Mouse (Mus musculus) CH12.LX (cell line): ENCODE results near the gene E130114P18Rik. TPM values are rescaled to one million over a fixed set of nuclear protein-coding genes. Genes with fewer than 3 reads are reported as not detected.

Experiments used
- DNase-seq: peaks from one replicate; pipeline ENCODE4 v3.0.0-alpha.2; 2013; ENCODE audit errors: extremely low read depth
- H3K27ac ChIP-seq: 2 replicates; pipeline ENCODE4 v1.5.1; 2012; ENCODE audit warnings: low read depth, mild to moderate bottlenecking, control low read depth, moderate library complexity; ENCODE audit not compliant: insufficient read depth
- H3K27me3 ChIP-seq: replicated peaks from 2 replicates; pipeline ENCODE3; 2012; ENCODE audit warnings: inconsistent platforms
- H3K36me3 ChIP-seq, 2 experiments: replicated peaks in 1 of 2; 2 replicates each; pipeline versions ENCODE3 to v1.6.1; 2012; ENCODE audit warnings: inconsistent platforms in 1 of 2, low read length in 1 of 2, mild to moderate bottlenecking in 1 of 2, mixed read lengths in 1 of 2, moderate library complexity in 1 of 2; ENCODE audit not compliant: control insufficient read depth in 1 of 2, insufficient read depth in 1 of 2
- H3K4me1 ChIP-seq, 2 experiments: 2 replicates each; pipeline ENCODE4 v1.6.1; 2012; ENCODE audit warnings: inconsistent platforms in 1 of 2, moderate library complexity in 1 of 2; ENCODE audit not compliant: insufficient read depth in 2 of 2, control insufficient read depth in 1 of 2
- H3K4me2 ChIP-seq: 2 replicates; pipeline ENCODE4 v1.6.1; 2012; ENCODE audit warnings: low read depth, mild to moderate bottlenecking, control low read depth; ENCODE audit not compliant: poor library complexity, insufficient read depth, severe bottlenecking
- H3K4me3 ChIP-seq, 3 experiments: fragments of 150-350 bp in 1 of 3; sonication (generic) in 1 of 3; replicated peaks in 1 of 3; 2 replicates each; pipeline versions ENCODE3 to v1.5.1; 2011 to 2012; ENCODE audit warnings: low read depth in 2 of 3, low read length in 2 of 3, mild to moderate bottlenecking in 2 of 3, moderate library complexity in 2 of 3, control low read depth in 1 of 3, improper control_type of control experiment in 1 of 3, inconsistent platforms in 1 of 3, mixed read lengths in 1 of 3; ENCODE audit not compliant: poor library complexity in 1 of 3
- H3K79me2 ChIP-seq: replicated peaks from 2 replicates; pipeline ENCODE4 v1.6.1; 2012; ENCODE audit warnings: mild to moderate bottlenecking, moderate library complexity; ENCODE audit not compliant: control insufficient read depth, poor library complexity, insufficient read depth, severe bottlenecking; ENCODE audit errors: extremely low read depth
- H3K9ac ChIP-seq: 2 replicates; pipeline ENCODE4 v1.6.1; 2012; ENCODE audit warnings: low read depth, mild to moderate bottlenecking, control low read depth, moderate library complexity; ENCODE audit not compliant: insufficient read depth
- H3K9me3 ChIP-seq: replicated peaks from 2 replicates; pipeline ENCODE3; 2012; ENCODE audit warnings: low read length, inconsistent platforms, mixed read lengths
- BHLHE40 ChIP-seq: IDR thresholded peaks from 2 replicates; pipeline ENCODE4 v1.6.1; 2011; ENCODE audit warnings: mild to moderate bottlenecking, low read depth, low read length, improper control_type of control experiment
- CHD1 ChIP-seq: IDR thresholded peaks from 2 replicates; pipeline ENCODE4 v1.6.1; 2012; ENCODE audit warnings: low read depth, low read length, improper control_type of control experiment, inconsistent platforms
- CHD2 ChIP-seq: IDR thresholded peaks from 2 replicates; pipeline ENCODE4 v1.6.1; 2011; ENCODE audit warnings: low read length, improper control_type of control experiment
- CTCF ChIP-seq, 2 experiments: IDR thresholded peaks in 1 of 2; conservative IDR thresholded peaks in 1 of 2; 2 replicates each; pipeline ENCODE4 v1.5.1; 2011 to 2012; ENCODE audit warnings: low read depth in 2 of 2, low read length in 2 of 2, improper control_type of control experiment in 1 of 2, inconsistent platforms in 1 of 2, mild to moderate bottlenecking in 1 of 2, moderate library complexity in 1 of 2
- E2F4 ChIP-seq: IDR thresholded peaks from 2 replicates; pipeline ENCODE4 v1.6.1; 2011; ENCODE audit warnings: low read depth, low read length, improper control_type of control experiment; ENCODE audit not compliant: insufficient replicate concordance
- EP300 ChIP-seq: IDR thresholded peaks from 2 replicates; pipeline ENCODE4 v1.6.1; 2011; ENCODE audit warnings: low read length, improper control_type of control experiment
- ETS1 ChIP-seq: conservative IDR thresholded peaks from 2 replicates; pipeline ENCODE4 v1.6.1; 2012; ENCODE audit warnings: low read depth, mild to moderate bottlenecking, inconsistent platforms, low read length, improper control_type of control experiment, moderate library complexity
- GABPA ChIP-seq: IDR thresholded peaks from 2 replicates; pipeline ENCODE4 v1.6.1; 2012; ENCODE audit warnings: low read depth, low read length, improper control_type of control experiment, inconsistent platforms; ENCODE audit not compliant: insufficient replicate concordance
- IRF4 ChIP-seq: IDR thresholded peaks from 2 replicates; pipeline ENCODE4 v1.6.1; 2014; ENCODE audit warnings: low read depth, mild to moderate bottlenecking, inconsistent platforms, low read length, improper control_type of control experiment
- JUN ChIP-seq: IDR thresholded peaks from 2 replicates; pipeline ENCODE4 v1.6.1; 2011; ENCODE audit warnings: low read depth, mild to moderate bottlenecking, low read length, improper control_type of control experiment, moderate library complexity; ENCODE audit not compliant: insufficient read depth
- JUND ChIP-seq: conservative IDR thresholded peaks from 2 replicates; pipeline ENCODE4 v1.6.1; 2011; ENCODE audit warnings: low read depth, low read length, improper control_type of control experiment
- KAT2A ChIP-seq: IDR thresholded peaks from 2 replicates; pipeline ENCODE4 v1.6.1; 2012; ENCODE audit warnings: low read length, improper control_type of control experiment, inconsistent platforms; ENCODE audit not compliant: insufficient replicate concordance
- MAFK ChIP-seq: IDR thresholded peaks from 2 replicates; pipeline ENCODE4 v1.6.1; 2011; ENCODE audit warnings: low read length, improper control_type of control experiment; ENCODE audit not compliant: insufficient replicate concordance
- MAX ChIP-seq: IDR thresholded peaks from 2 replicates; pipeline ENCODE4 v1.6.1; 2011; ENCODE audit warnings: low read length, improper control_type of control experiment
- MEF2A ChIP-seq: IDR thresholded peaks from 2 replicates; pipeline ENCODE4 v1.6.1; 2014; ENCODE audit warnings: low read depth, mild to moderate bottlenecking, inconsistent platforms, low read length, improper control_type of control experiment, borderline replicate concordance
- NELFE ChIP-seq: IDR thresholded peaks from 2 replicates; pipeline ENCODE4 v1.6.1; 2011; ENCODE audit warnings: low read depth, low read length, improper control_type of control experiment
- PAX5 ChIP-seq: IDR thresholded peaks from 2 replicates; pipeline ENCODE4 v1.6.1; 2012; ENCODE audit warnings: low read length, inconsistent platforms, mixed read lengths
- POLR2A ChIP-seq: IDR thresholded peaks from 2 replicates; pipeline ENCODE4 v1.6.1; 2011; ENCODE audit warnings: low read depth, mild to moderate bottlenecking, improper control_type of control experiment, low read length
- POLR2AphosphoS2 ChIP-seq: IDR thresholded peaks from 2 replicates; pipeline ENCODE4 v1.6.1; 2011; ENCODE audit warnings: low read depth, low read length, improper control_type of control experiment
- RAD21 ChIP-seq: IDR thresholded peaks from 2 replicates; pipeline ENCODE4 v1.6.1; 2011; ENCODE audit warnings: low read depth, mild to moderate bottlenecking, low read length, improper control_type of control experiment, moderate library complexity
- SIN3A ChIP-seq: IDR thresholded peaks from 2 replicates; pipeline ENCODE4 v1.6.1; 2012; ENCODE audit warnings: low read length, improper control_type of control experiment, inconsistent platforms
- SMC3 ChIP-seq: IDR thresholded peaks from 2 replicates; pipeline ENCODE4 v1.6.1; 2011; ENCODE audit warnings: low read depth, low read length, improper control_type of control experiment
- TCF12 ChIP-seq: IDR thresholded peaks from 2 replicates; pipeline ENCODE4 v1.6.1; 2014; ENCODE audit warnings: low read depth, mild to moderate bottlenecking, inconsistent platforms, low read length, improper control_type of control experiment
- USF1 ChIP-seq: IDR thresholded peaks from 2 replicates; pipeline ENCODE4 v1.6.1; 2014; ENCODE audit warnings: low read depth, mild to moderate bottlenecking, inconsistent platforms, low read length, improper control_type of control experiment
- ZC3H11A ChIP-seq: IDR thresholded peaks from 2 replicates; pipeline ENCODE4 v1.6.1; 2012; ENCODE audit warnings: low read depth, mild to moderate bottlenecking, inconsistent platforms, low read length, improper control_type of control experiment
- ZMIZ1 ChIP-seq: IDR thresholded peaks from 2 replicates; pipeline ENCODE4 v1.6.1; 2012; ENCODE audit warnings: low read depth, mild to moderate bottlenecking, inconsistent platforms, low read length, improper control_type of control experiment
- dilution Hi-C: fragments of 300-500 bp; cut with MboI; formaldehyde crosslinking; loops from 2 replicates; pipeline ENCODE4 v1.14.3; 2020; ENCODE audit warnings: low sequenced_read_pairs; ENCODE audit not compliant: extremely low pct_unique_long_range_greater_than_20kb, extremely low pct_ligation_motif_present
- in situ Hi-C: fragments of 300-500 bp; cut with MboI; formaldehyde crosslinking; loops from 3 replicates; pipeline ENCODE4 v1.14.3; 2019; ENCODE audit warnings: low sequenced_read_pairs, low pct_ligation_motif_present, low pct_unique_long_range_greater_than_20kb, mixed read lengths
- polyA plus RNA-seq: library from polyadenylated mRNA; unstranded; fragments of >175 nt; gene quantifications from 2 replicates; pipeline ENCODE4 v1.2.1, GENCODE M21; 2012; ENCODE audit warnings: low read depth; ENCODE audit not compliant: insufficient read length
- total RNA-seq, 2 experiments: library from RNA; depleted of rRNA; stranded (reverse); fragments of 300-350 nt in 1 of 2; fragments of >200 nt in 1 of 2; gene quantifications; 2 replicates each; pipeline ENCODE4 v1.2.3; 2012 to 2014

E130114P18Rik gene
- total and polyA plus RNA-seq, 3 experiments, result not detected

- Histone ChIP-seq H3K79me2 (no peaks in the 10 kb centered on the region), H3K4me1 (no peaks in the 10 kb centered on the region), H3K9me3 (peaks cover 59% of the 10 kb centered on the region), H3K4me2 (no peak overlapping the region), H3K4me3 (no peak overlapping the region), H3K36me3 (no peaks in the 10 kb centered on the region), H3K27ac (no peak overlapping the region), H3K27me3 (no peaks in the 10 kb centered on the region), H3K9ac (no peak overlapping the region)
- dilution Hi-C loops, result no loop called here
- in situ Hi-C loops, result no loop called here
- no peak for DNase-seq
- TF ChIP-seq POLR2A, result no peak
- TF ChIP-seq USF1, result no peak
- TF ChIP-seq ZC3H11A, result no peak
- TF ChIP-seq PAX5, result no peak
- no peak for TF ChIP-seq CTCF (conservative IDR thresholded peaks at IDR 0.05 in 1 of 2, IDR thresholded peaks at IDR 0.05 in 1 of 2; ENCODE audit: low read depth in 2 of 2, low read length in 2 of 2)
- TF ChIP-seq NELFE, result no peak
- TF ChIP-seq CHD1, result no peak
- no peak for TF ChIP-seq MEF2A
- TF ChIP-seq ZMIZ1, result no peak
- no peak for TF ChIP-seq GABPA
- TF ChIP-seq EP300, result no peak
- TF ChIP-seq BHLHE40, result no peak
Observed at GRCm38 (mm10) chr4:97758661-97759060, 19.2 kb downstream of the E130114P18Rik start.

GRCm38 (mm10) chr4:97757978-97758461 is 19.9 kb downstream of the E130114P18Rik start:
- Histone ChIP-seq H3K79me2 (no peaks in the 10 kb centered on the region), H3K36me3 (no peaks in the 10 kb centered on the region), H3K4me2 (no peak overlapping the region)
- no peak for DNase-seq
- TF ChIP-seq ETS1 (no peak), MAFK (no peak), RAD21 (no peak), ZC3H11A (no peak), SMC3 (no peak), IRF4 (no peak), CTCF (conservative IDR thresholded peaks at IDR 0.05 in 1 of 2, IDR thresholded peaks at IDR 0.05 in 1 of 2; ENCODE audit: low read depth in 2 of 2, low read length in 2 of 2) (no peak), EP300 (no peak), CHD2 (no peak), JUN (no peak), TCF12 (no peak), MEF2A (no peak), MAX (no peak), BHLHE40 (no peak), SIN3A (no peak), JUND (no peak), E2F4 (no peak), PAX5 (no peak), KAT2A (no peak), POLR2AphosphoS2 (no peak)
- TF ChIP-seq, all 38 proteins: peak for 0
- Histone ChIP-seq H3K9me3 (peaks cover 62% of the 10 kb centered on the region), H3K27me3 (no peaks in the 10 kb centered on the region), H3K4me1 (no peaks in the 10 kb centered on the region), H3K9ac (no peak overlapping the region), H3K27ac (no peak overlapping the region), H3K4me3 (no peak overlapping the region)
- in situ Hi-C loops (no loop called here), dilution Hi-C loops (no loop called here)
